Mouse (Mus musculus) heart, postnatal 25 days (tissue): ENCODE results near the gene Myo1f. TPM values are rescaled to one million over a fixed set of nuclear protein-coding genes. Genes with fewer than 3 reads are reported as not detected.

Experiments
- DNase-seq: peaks from one replicate; pipeline ENCODE4 v3.0.0; 2022; ENCODE audit warnings: low spot score
- intact Hi-C: fragments of 180-260 bp; cut with DNase I; formaldehyde crosslinking; loops from one replicate; pipeline ENCODE4 v1.15.1; 2025
- total RNA-seq, 2 experiments: library from RNA; stranded (reverse); gene quantifications; 2 replicates each; pipeline ENCODE4 v1.2.3; 2021

The Myo1f gene
- total RNA-seq, result 1 to 10 TPM; 1.8 to 2.7 TPM

GRCm38 (mm10) chr17:33555223-33555855 lies at the start of gene Myo1f:
TSS of gene Myo1f (plus strand) at chr17:33555707.
- intact Hi-C loops, result loop anchor here (10.0 kb wide), 1 partner anchor 249 kb away; no protein-coding TSS in a partner anchor
- DNase-seq, result no peak

- intact Hi-C loops, result no loop called here
- no peak for DNase-seq
These were observed 47.1 kb upstream of the Myo1f start for GRCm38 (mm10) chr17:33508386-33508785.

- intact Hi-C loops, result no loop called here
- no peak for DNase-seq
These were observed 45.3 kb upstream of the Myo1f start for GRCm38 (mm10) chr17:33510172-33510571.

GRCm38 (mm10) chr17:33512441-33513415 lies 42.8 kb upstream of the Myo1f start:
- intact Hi-C loops, result no loop called here
- peak; percentile 6 for DNase-seq

- no peak for DNase-seq
- intact Hi-C loops, result no loop called here
These were observed 41.6 kb upstream of the Myo1f start for GRCm38 (mm10) chr17:33513874-33514273.

- intact Hi-C loops, result no loop called here
- DNase-seq, result no peak
These were observed 35.1 kb upstream of the Myo1f start for GRCm38 (mm10) chr17:33520366-33520765.

GRCm38 (mm10) chr17:33523431-33523917 lies 32.0 kb upstream of the Myo1f start:
- no peak for DNase-seq
- intact Hi-C loops, result no loop called here

GRCm38 (mm10) chr17:33523918-33524755 lies 31.4 kb upstream of the Myo1f start, which contains the start of gene Adamts10:
TSS of gene Adamts10 (plus strand) at chr17:33524204.
- intact Hi-C loops, result no loop called here
- peak; percentile 75 for DNase-seq

GRCm38 (mm10) chr17:33524806-33525373 lies 30.6 kb upstream of the Myo1f start:
- intact Hi-C loops, result no loop called here

GRCm38 (mm10) chr17:33526506-33526905 lies 29.0 kb upstream of the Myo1f start:
- peak; percentile 64 for DNase-seq
- intact Hi-C loops, result no loop called here

More at GRCm38 (mm10) chr17:33524806-33525373, 30.6 kb upstream of the Myo1f start:
- DNase-seq, result peak; percentile 41

- no peak for DNase-seq
- intact Hi-C loops, result loop anchor here (1.0 kb wide), 1 partner anchor 100 kb away; no protein-coding TSS in a partner anchor
These were observed 16.3 kb upstream of the Myo1f start for GRCm38 (mm10) chr17:33539106-33539675.

GRCm38 (mm10) chr17:33539878-33540277 lies 15.6 kb upstream of the Myo1f start:
- no peak for DNase-seq
- intact Hi-C loops, result loop anchor here (1.0 kb wide), 1 partner anchor 101 kb away; no protein-coding TSS in a partner anchor

GRCm38 (mm10) chr17:33549212-33549611 lies 6.3 kb upstream of the Myo1f start:
- intact Hi-C loops, result no loop called here
- no peak for DNase-seq

- intact Hi-C loops, result loop anchor here (10.0 kb wide), 1 partner anchor 254 kb away; no protein-coding TSS in a partner anchor
- DNase-seq, result no peak
These were observed 5.1 kb upstream of the Myo1f start for GRCm38 (mm10) chr17:33550388-33550787.

- intact Hi-C loops, result loop anchor here (10.0 kb wide), 1 partner anchor 253 kb away; no protein-coding TSS in a partner anchor
- no peak for DNase-seq
These were observed 3.4 kb upstream of the Myo1f start for GRCm38 (mm10) chr17:33552113-33552512.

GRCm38 (mm10) chr17:33552964-33553363 lies 2.5 kb upstream of the Myo1f start:
- no peak for DNase-seq
- intact Hi-C loops, result loop anchor here (10.0 kb wide), 1 partner anchor 252 kb away; no protein-coding TSS in a partner anchor

GRCm38 (mm10) chr17:33554536-33554935 lies 971 bp upstream of the Myo1f start:
- no peak for DNase-seq
- intact Hi-C loops, result loop anchor here (10.0 kb wide), 1 partner anchor 250 kb away; no protein-coding TSS in a partner anchor

GRCm38 (mm10) chr17:33557922-33558321 lies 2.4 kb downstream of the Myo1f start:
- no peak for DNase-seq
- intact Hi-C loops, result loop anchor here (10.0 kb wide), 1 partner anchor 247 kb away; no protein-coding TSS in a partner anchor
